Mouse (Mus musculus): ENCODE data around the gene Serpinb11.

DNA sequence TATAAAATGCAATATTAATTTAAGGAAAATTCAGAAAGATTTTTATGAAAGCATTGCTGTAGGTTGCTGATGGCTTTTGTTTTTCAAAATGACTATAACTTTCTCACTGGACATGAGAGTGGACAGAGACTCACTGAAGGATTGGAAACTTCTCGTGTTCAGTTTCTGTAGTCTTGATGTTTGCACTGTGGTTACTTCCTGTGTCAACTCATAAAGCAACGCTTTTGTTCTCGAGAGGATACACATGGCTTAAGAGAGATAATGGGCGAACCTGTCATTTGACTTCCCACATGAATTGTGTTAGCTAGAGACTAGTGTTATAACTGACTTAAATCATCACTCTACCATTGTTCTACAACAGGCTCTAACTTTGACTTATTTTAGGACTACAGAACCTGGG is 16.0 kb downstream of the Serpinb11 start:
- TF ChIP-seq CTCF (IDR thresholded peaks at IDR 0.05; ENCODE audit: control insufficient read depth, insufficient read depth, insufficient read length), result no peak
- no peak for TF ChIP-seq FOSL1 (IDR thresholded peaks at IDR 0.05; ENCODE audit: insufficient read depth, low read length, poor library complexity, severe bottlenecking)
- TF ChIP-seq MYOD1 (IDR thresholded peaks at IDR 0.05; ENCODE audit: control insufficient read depth, insufficient read length, low read depth), result no peak
- TF ChIP-seq CEBPB (IDR thresholded peaks at IDR 0.05; ENCODE audit: low read depth), result no peak
- TF ChIP-seq MAX (IDR thresholded peaks at IDR 0.05), result no peak
- TF ChIP-seq MYOG (IDR thresholded peaks at IDR 0.05; ENCODE audit: control insufficient read depth, extremely low read depth, insufficient read length), result no peak
- no peak for TF ChIP-seq USF1 (IDR thresholded peaks at IDR 0.05; ENCODE audit: low read depth)
